In the genomic region with DNA sequence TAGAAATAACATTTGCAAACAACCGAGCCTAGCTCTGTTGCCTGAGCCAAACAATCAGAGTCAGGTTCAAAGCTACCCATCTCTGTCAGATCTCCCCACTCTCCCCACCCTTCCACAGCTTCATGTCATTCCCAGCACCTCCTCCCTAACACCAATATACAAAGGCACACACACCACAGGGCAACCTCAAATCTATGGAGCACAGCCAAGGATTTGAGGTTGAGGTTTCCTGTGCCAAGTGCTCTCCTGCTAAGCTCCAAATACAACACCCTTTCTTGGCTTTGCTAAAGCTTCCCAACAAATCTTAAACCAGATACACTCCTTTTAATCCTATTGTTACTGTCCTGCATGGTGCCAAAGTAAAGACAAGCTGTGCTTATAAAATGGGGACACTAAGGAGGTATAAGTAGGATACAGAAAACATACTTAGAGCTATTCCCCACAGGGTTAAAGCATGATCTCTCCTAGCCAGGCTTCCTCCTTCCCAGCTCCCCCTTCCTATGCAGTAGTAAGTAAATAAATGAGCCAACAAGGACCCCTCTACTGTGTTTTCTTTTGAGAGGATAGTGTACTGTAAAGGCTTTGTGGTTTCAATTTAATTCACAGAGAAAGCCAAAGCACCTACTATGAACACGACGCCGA, we compare ENCODE assay signal across 18 mouse cellular contexts.
DNase-seq lines count a peak whose midpoint lies in the region; ATAC-seq and TF ChIP-seq lines count a peak whose summit lies in the region.
"Had no signal": no experiment of that assay in that cellular context is flagged by ENCODE, and none has a peak within 500 bp of the region (broad histone marks: within the 10 kb centered on the region; RNA-seq: fewer than 3 reads in every experiment).

No protein-coding gene starts in this region.

- in situ Hi-C loops in Patski (cut with MboI; ENCODE audit: low pct_unique_long_range_greater_than_20kb) = no loop called here

- no peaks in the 10 kb centered on the region for H3K27me3 ChIP-seq in heart, embryonic 14.5 days (ENCODE audit: control insufficient read depth, insufficient read depth, low read length)
- no peaks in the 10 kb centered on the region for H3K27me3 ChIP-seq in limb, embryonic 14.5 days (ENCODE audit: control insufficient read depth, insufficient read depth, low read length)
- H3K27me3 ChIP-seq in limb, embryonic 10.5 days (ENCODE audit: low read depth, poor library complexity, severe bottlenecking) = peaks cover 5% of the 10 kb centered on the region; the same call in 1 of the 2 replicates
- H3K27me3 ChIP-seq in Patski = no peaks in the 10 kb centered on the region
- H3K27me3 ChIP-seq: intestine, embryonic 15.5 days had no signal

- TF ChIP-seq POLR2A in limb, embryonic 14.5 days (IDR thresholded peaks at IDR 0.05; ENCODE audit: borderline replicate concordance, extremely low read depth, insufficient read depth, insufficient read length) = no peak

- 65% methylated on average over 4 of the region's 4 CpGs for WGBS in heart, embryonic 14.5 days
- 59% methylated on average over 4 of the region's 4 CpGs for WGBS in limb, embryonic 14.5 days
- WGBS in limb, embryonic 10.5 days = 77% methylated on average over 4 of the region's 4 CpGs

- no peaks in the 10 kb centered on the region for H3K4me1 ChIP-seq in heart, embryonic 14.5 days (ENCODE audit: control insufficient read depth in 2 of 2, insufficient read depth in 2 of 2, low read length in 2 of 2)
- H3K4me1 ChIP-seq in limb, embryonic 14.5 days (ENCODE audit: control insufficient read depth, insufficient read depth, low read length) = 0 out of 2 replicates have a peak, but pooled peaks cover 9% of the 10 kb centered on the region
- no peaks in the 10 kb centered on the region for H3K4me1 ChIP-seq in limb, embryonic 10.5 days
- H3K4me1 ChIP-seq: heart, embryonic 12.5 days; intestine, embryonic 15.5 days had no signal

- no peak overlapping the region for H3K4me3 ChIP-seq in heart, embryonic 14.5 days (ENCODE audit: control insufficient read depth in 1 of 2, insufficient read depth in 1 of 2, low read depth in 1 of 2, low read length in 2 of 2)
- H3K4me3 ChIP-seq in limb, embryonic 14.5 days (replicated peaks; ENCODE audit: low read length) = no peak overlapping the region
- H3K4me3 ChIP-seq in limb, embryonic 10.5 days = no peak overlapping the region
- H3K4me3 ChIP-seq: heart, embryonic 12.5 days; intestine, embryonic 15.5 days had no signal

- ATAC-seq in heart, embryonic 14.5 days (ENCODE audit: insufficient number of reproducible peaks, insufficient read depth, low FRiP score, low read depth) = 0 out of 2 replicates have a peak, but pooled peaks have one; percentile 35
- no peak; the same call in 1 of the 2 replicates for ATAC-seq in limb, embryonic 14.5 days (ENCODE audit: low FRiP score, low read depth)
- ATAC-seq in Patski = peak; percentile 86
- ATAC-seq: CD4-positive, CD25-positive, alpha-beta regulatory T cell, adult 4 months; intestine, embryonic 15.5 days had no signal

- intact Hi-C loops in left cerebral cortex, postnatal 10 days (cut with DNase I) = no loop called here

- H3K9ac ChIP-seq in heart, embryonic 14.5 days (ENCODE audit: low read length) = no peak overlapping the region
- no peak overlapping the region for H3K9ac ChIP-seq in limb, embryonic 14.5 days (ENCODE audit: low read depth, low read length, severe bottlenecking)
- H3K9ac ChIP-seq: heart, embryonic 12.5 days; intestine, embryonic 15.5 days; liver, embryonic 14.5 days had no signal

- H3K36me3 ChIP-seq in heart, embryonic 14.5 days (ENCODE audit: control insufficient read depth, insufficient read depth, low read length) = no peaks in the 10 kb centered on the region
- H3K36me3 ChIP-seq in limb, embryonic 14.5 days (ENCODE audit: control insufficient read depth, insufficient read depth, low read length) = no peaks in the 10 kb centered on the region
- H3K36me3 ChIP-seq in limb, embryonic 10.5 days = no peaks in the 10 kb centered on the region
- H3K36me3 ChIP-seq: heart, embryonic 12.5 days; intestine, embryonic 15.5 days had no signal

- H3K4me2 ChIP-seq in heart, embryonic 14.5 days (ENCODE audit: low read length) = no peak overlapping the region
- H3K4me2 ChIP-seq in limb, embryonic 14.5 days (replicated peaks; ENCODE audit: low read depth, low read length, severe bottlenecking) = no peak overlapping the region
- H3K4me2 ChIP-seq: heart, embryonic 12.5 days; intestine, embryonic 15.5 days had no signal

- no peaks in the 10 kb centered on the region for H3K9me3 ChIP-seq in heart, embryonic 14.5 days (ENCODE audit: control insufficient read depth, low read length)
- H3K9me3 ChIP-seq in limb, embryonic 14.5 days (ENCODE audit: control insufficient read depth, low read length) = no peaks in the 10 kb centered on the region
- no peaks in the 10 kb centered on the region for H3K9me3 ChIP-seq in limb, embryonic 10.5 days (replicated peaks)
- H3K9me3 ChIP-seq: heart, embryonic 12.5 days; intestine, embryonic 15.5 days had no signal

- CTCF ChIA-PET in Patski (lab: Charles Lee) = no interaction called here

- DNase-seq in heart, adult 18-20 months = no peak
- DNase-seq in limb, embryonic 14.5 days (ENCODE audit: low spot score) = peak; percentile 18
- DNase-seq in limb, embryonic 10.5 days (ENCODE audit: low spot score) = no peak
- DNase-seq in 3134 (ENCODE audit: extremely low read depth, insufficient read length, low spot score) (peak; percentile 37), Patski (ENCODE audit: low read depth, low spot score) (peak; percentile 51)
- DNase-seq in left cerebral cortex, postnatal 10 days (ENCODE audit: extremely low spot score in 1 of 2, low spot score in 2 of 2) = no peak
- DNase-seq in right cerebral cortex, adult 18-20 months = no peak
- DNase-seq: cerebellum, adult 8-10 months; gastrocnemius, postnatal 14 days; kidney, postnatal 14 days; left cerebral cortex, postnatal 4 days; thymus, postnatal 36 days had no signal

- no peak overlapping the region for H3K27ac ChIP-seq in heart, embryonic 14.5 days (replicated peaks in 1 of 2; ENCODE audit: control insufficient read depth in 1 of 2, insufficient read depth in 1 of 2, low read depth in 2 of 2, low read length in 2 of 2)
- no peak overlapping the region for H3K27ac ChIP-seq in limb, embryonic 14.5 days (replicated peaks; ENCODE audit: low read depth, low read length)
- no peak overlapping the region for H3K27ac ChIP-seq in limb, embryonic 10.5 days
- H3K27ac ChIP-seq: intestine, embryonic 15.5 days; liver, embryonic 14.5 days; stomach, postnatal 0 days had no signal

- TF ChIP-seq CTCF in Patski (IDR thresholded peaks at IDR 0.05) = no peak

- POLR2A ChIA-PET in Patski (lab: Charles Lee) = no interaction called here

Comparison
In these comparisons a context has a peak if more than half of its experiments do, and no peak if none do; other contexts are left out.
1. DNase-seq: peak in limb, embryonic 14.5 days (single experiment), 3134 (single experiment) and Patski (single experiment); none in heart, adult 18-20 months (0 of 2), limb, embryonic 10.5 days (single experiment), left cerebral cortex, postnatal 10 days (0 of 2) and right cerebral cortex, adult 18-20 months (single experiment).